Mouse (Mus musculus) hindbrain, embryonic 11.5 days (tissue): Measurements from ENCODE around the gene Ltb4r2. TPM values are rescaled to one million over a fixed set of nuclear protein-coding genes. Genes with fewer than 3 reads are reported as not detected.
A peak's percentile ranks its signal among the peaks of the same experiment; 100 is the strongest.

ENCODE experiments used
- ATAC-seq: fragments of 200-750 bp; cut with Nextera tagmentation; 2 replicates; pipeline ENCODE4 v1.8.0; 2017; ENCODE audit warnings: mild to moderate bottlenecking, moderate TSS enrichment, moderate library complexity; ENCODE audit not compliant: low FRiP score
- DNase-seq: peaks from one replicate; pipeline ENCODE4 v3.0.0-alpha.2; 2015; ENCODE audit warnings: low spot score
- H3K27ac ChIP-seq: fragments of 300-500 bp; sonication (generic); 2 replicates; pipeline ENCODE4 v1.5.1; 2014; ENCODE audit warnings: mild to moderate bottlenecking, low read depth, low read length
- H3K27me3 ChIP-seq: fragments of 300-500 bp; sonication (generic); 2 replicates; pipeline ENCODE4 v1.6.1; 2014; ENCODE audit warnings: mild to moderate bottlenecking, low read length, moderate library complexity, mixed read lengths; ENCODE audit not compliant: control insufficient read depth, insufficient read depth
- H3K36me3 ChIP-seq: fragments of 300-500 bp; sonication (generic); 2 replicates; pipeline ENCODE4 v1.6.1; 2014; ENCODE audit warnings: mild to moderate bottlenecking, low read length, moderate library complexity, mixed read lengths; ENCODE audit not compliant: control insufficient read depth, insufficient read depth
- H3K4me1 ChIP-seq: fragments of 300-500 bp; sonication (generic); replicated peaks from 2 replicates; pipeline ENCODE4 v1.6.1; 2014; ENCODE audit warnings: low read length, mixed read lengths; ENCODE audit not compliant: control insufficient read depth, insufficient read depth
- H3K4me2 ChIP-seq: fragments of 300-500 bp; sonication (generic); replicated peaks from 2 replicates; pipeline ENCODE4 v1.6.1; 2014; ENCODE audit warnings: mild to moderate bottlenecking, low read depth, low read length
- H3K4me3 ChIP-seq: fragments of 300-500 bp; sonication (generic); 2 replicates; pipeline ENCODE4 v1.5.1; 2014; ENCODE audit warnings: low read depth, low read length
- H3K9ac ChIP-seq: fragments of 300-500 bp; sonication (generic); 2 replicates; pipeline ENCODE4 v1.6.1; 2014; ENCODE audit warnings: low read depth, low read length
- H3K9me3 ChIP-seq: fragments of 300-500 bp; sonication (generic); 2 replicates; pipeline ENCODE4 v1.6.1; 2016; ENCODE audit warnings: low read length; ENCODE audit not compliant: control insufficient read depth
- WGBS: fragments of 180-500 bp; shearing (Covaris S2); extraction: QIAGEN DNeasy Blood & Tissue Kit; methylation state at CpG from one replicate; pipeline ENCODE4 v1.1.7; 2014; 5-methylcytosine and 5-hydroxymethylcytosine counted together
- polyA plus RNA-seq: library from polyadenylated mRNA; unstranded; fragments of >200 nt; fragmentation: Nextera tagmentation; extraction: Ambion mirVana; gene quantifications from 2 replicates; pipeline ENCODE4 v1.2.1, GENCODE M21; 2014

Gene Ltb4r2
- polyA plus RNA-seq, 1 experiment from 2014 or later, result 0.62 TPM

DNA sequence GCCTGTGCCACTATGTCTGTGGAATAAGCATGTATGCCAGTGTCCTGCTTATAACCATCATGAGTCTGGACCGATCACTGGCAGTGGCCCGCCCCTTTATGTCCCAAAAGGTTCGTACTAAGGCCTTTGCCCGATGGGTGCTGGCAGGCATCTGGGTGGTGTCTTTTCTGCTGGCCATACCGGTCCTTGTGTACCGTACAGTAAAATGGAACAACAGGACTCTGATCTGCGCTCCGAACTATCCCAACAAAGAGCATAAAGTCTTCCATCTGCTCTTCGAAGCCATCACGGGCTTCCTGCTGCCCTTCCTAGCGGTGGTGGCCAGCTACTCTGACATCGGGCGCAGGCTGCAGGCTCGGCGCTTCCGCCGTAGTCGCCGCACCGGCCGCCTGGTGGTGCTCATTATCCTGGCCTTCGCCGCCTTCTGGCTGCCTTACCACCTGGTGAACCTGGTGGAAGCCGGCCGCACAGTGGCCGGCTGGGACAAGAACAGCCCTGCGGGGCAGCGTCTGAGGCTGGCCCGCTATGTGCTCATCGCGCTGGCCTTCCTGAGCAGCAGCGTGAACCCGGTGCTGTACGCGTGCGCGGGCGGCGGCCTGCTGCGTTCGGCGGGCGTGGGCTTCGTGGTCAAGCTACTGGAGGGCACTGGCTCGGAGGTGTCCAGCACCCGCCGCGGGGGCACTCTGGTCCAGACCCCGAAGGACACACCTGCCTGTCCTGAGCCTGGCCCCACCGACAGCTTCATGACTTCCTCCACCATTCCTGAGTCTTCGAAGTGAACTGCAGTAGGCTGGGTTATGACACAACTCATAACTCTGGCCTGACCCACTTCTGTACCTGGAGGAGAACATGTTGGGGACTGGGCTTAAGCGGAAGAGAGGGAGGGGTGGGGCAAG is 6.5 kb downstream of the Ltb4r2 start:
- WGBS, result 11% methylated on average over 49 of the region's 52 CpGs
- Histone ChIP-seq H3K27me3 (peaks cover 45% of the 10 kb centered on the region), H3K27ac (no peak overlapping the region), H3K9me3 (no peaks in the 10 kb centered on the region), H3K4me1 (0 out of 2 replicates have a peak, but pooled peaks cover 2% of the 10 kb centered on the region), H3K4me3 (peak overlapping the region; percentile 29), H3K9ac (peak overlapping the region; percentile 42; the same call in 1 of the 2 replicates), H3K4me2 (peak overlapping the region; percentile 65), H3K36me3 (no peaks in the 10 kb centered on the region)
- DNase-seq, result peak; percentile 74
- peak; percentile 76 for ATAC-seq

DNA sequence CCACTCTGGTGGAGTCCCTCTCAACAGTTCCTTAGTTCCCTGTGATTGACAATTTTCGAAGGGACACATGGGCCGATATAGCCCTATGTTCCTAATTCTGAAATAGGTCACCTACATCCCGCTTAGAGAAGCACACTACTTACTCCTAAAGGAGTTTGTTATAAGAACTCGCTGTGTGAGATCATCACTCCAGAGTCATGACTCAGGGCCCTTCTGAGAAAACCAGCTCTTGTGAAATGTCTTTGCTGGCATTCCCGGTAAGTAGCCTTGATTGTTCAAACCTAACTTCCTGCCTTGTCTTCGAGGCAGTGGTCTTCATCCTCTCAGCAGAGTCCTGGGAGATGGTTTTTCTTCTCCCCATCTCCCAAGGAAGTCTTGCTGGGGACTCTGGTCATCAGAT is 7.3 kb downstream of the Ltb4r2 start:
- Histone ChIP-seq H3K9me3 (no peaks in the 10 kb centered on the region), H3K27me3 (peaks cover 37% of the 10 kb centered on the region), H3K27ac (no peak overlapping the region), H3K4me2 (no peak overlapping the region), H3K9ac (no peak overlapping the region), H3K4me3 (no peak overlapping the region), H3K36me3 (no peaks in the 10 kb centered on the region), H3K4me1 (0 out of 2 replicates have a peak, but pooled peaks cover 2% of the 10 kb centered on the region)
- ATAC-seq (no peak), DNase-seq (no peak)
- WGBS, result 91% methylated on average over 6 of the region's 6 CpGs

DNA sequence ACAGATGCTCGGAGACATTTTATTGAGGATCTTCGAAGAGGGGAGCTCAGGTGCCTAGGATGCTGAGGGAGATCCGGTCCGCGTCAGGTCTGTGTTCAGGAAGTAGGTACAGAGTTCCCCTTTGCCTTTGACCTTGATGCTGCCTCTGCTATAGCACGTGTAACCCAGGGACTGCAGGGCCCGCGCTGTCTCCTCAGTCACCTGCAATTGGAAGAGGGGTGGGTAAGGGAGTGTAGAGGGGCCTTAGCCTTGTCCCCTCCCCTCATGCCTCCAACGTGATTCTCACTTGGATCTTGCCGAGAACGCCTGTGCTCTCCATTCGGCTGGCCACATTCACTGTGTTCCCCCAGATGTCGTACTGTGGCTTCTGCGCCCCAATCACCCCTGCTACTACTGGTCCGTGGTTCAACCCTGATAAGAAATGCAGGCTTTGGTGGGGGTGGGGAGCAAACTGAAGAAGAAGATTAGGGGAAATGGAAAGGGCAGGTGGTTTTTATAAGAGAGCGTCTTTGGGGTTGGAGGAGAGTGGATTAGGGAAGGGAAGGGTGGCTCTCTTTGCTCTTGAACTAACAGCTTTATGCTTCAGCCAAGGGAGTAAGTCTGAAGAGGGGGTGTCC is 8.0 kb downstream of the Ltb4r2 start:
- 76% methylated on average over 16 of the region's 16 CpGs for WGBS
- Histone ChIP-seq H3K27ac (no peak overlapping the region), H3K4me3 (no peak overlapping the region), H3K27me3 (peaks cover 33% of the 10 kb centered on the region), H3K4me2 (no peak overlapping the region), H3K36me3 (no peaks in the 10 kb centered on the region), H3K4me1 (0 out of 2 replicates have a peak, but pooled peaks cover 2% of the 10 kb centered on the region), H3K9me3 (no peaks in the 10 kb centered on the region), H3K9ac (no peak overlapping the region)
- no peak for ATAC-seq
- DNase-seq, result no peak

DNA sequence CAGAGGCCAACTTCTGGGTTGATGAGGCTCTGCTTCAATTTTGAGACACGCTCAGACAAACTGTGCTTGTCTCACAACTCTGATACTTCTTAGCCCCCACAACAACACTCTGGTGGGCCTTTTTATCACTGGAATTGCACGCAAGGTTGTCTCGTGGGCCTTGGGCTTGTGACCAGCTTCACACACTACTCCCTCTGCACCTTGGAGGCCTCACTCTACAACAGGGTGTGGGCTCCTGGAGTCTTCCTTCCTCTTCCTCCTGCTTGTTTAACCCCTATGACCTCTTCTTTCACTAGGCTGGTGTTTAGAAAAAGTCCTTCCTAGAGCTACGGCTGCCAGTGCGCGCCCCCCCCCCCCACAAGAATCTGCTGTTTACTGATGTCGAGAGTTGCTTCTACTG is 15.5 kb downstream of the Ltb4r2 start:
- DNase-seq (no peak), ATAC-seq (no peak)
- Histone ChIP-seq H3K4me1 (0 out of 2 replicates have a peak, but pooled peaks cover under 1% of the 10 kb centered on the region), H3K36me3 (no peaks in the 10 kb centered on the region), H3K4me2 (no peak overlapping the region), H3K4me3 (no peak overlapping the region), H3K27me3 (peaks cover 4% of the 10 kb centered on the region), H3K9ac (no peak overlapping the region), H3K9me3 (no peaks in the 10 kb centered on the region), H3K27ac (no peak overlapping the region)
- 52% methylated on average over 7 of the region's 7 CpGs for WGBS

DNA sequence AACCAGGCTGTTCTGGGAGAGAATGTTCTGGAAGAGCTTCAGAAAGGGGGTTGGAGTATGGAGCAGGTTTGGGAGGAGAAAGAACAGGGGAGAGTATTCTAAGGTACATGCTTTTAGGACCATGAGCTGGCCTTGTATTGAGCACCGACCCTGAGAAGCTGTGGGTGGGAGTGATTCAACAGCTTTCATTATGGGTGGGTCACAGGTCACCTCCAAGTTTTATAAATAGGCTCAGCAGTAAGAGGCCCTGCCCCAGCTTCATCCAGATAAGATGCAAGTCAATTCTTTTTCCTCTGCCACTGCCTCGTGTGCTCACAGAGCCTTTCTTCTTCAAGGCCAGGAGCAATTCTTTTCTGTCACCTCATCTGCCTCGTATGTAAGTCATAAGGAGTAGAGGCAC is 15.9 kb downstream of the Ltb4r2 start:
- 55% methylated on average over 3 of the region's 3 CpGs for WGBS
- DNase-seq, result no peak

DNA sequence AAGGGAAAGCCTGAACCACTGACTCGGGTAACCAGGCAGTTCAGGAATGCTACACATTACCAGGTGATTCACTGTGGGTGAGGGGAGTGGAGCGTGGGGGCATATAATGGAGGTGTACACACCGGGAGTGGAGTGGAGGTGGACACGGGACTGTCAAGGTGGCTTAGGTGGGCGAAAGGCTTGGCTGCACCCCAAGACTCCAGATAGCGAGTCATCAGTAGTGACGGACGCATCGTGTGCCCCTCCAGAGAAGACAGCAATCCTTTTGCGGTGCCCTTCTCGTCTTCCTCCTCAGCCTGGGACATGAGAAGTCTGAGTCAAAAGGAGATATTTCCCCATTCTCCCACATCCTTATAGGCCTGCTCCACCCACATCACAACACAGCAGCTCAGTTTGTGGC is 16.6 kb downstream of the Ltb4r2 start:
- H3K27me3 ChIP-seq, result peaks cover 13% of the 10 kb centered on the region
- 86% methylated on average over 11 of the region's 11 CpGs for WGBS
- H3K4me2 ChIP-seq, result no peak overlapping the region
- ATAC-seq, result no peak
- no peak overlapping the region for H3K27ac ChIP-seq
- H3K36me3 ChIP-seq, result no peaks in the 10 kb centered on the region
- H3K9me3 ChIP-seq, result no peaks in the 10 kb centered on the region
- 0 out of 2 replicates have a peak, but pooled peaks cover 2% of the 10 kb centered on the region for H3K4me1 ChIP-seq
- no peak overlapping the region for H3K4me3 ChIP-seq
- no peak for DNase-seq
- no peak overlapping the region for H3K9ac ChIP-seq

More for the DNA sequence above, 15.9 kb downstream of the Ltb4r2 start:
- Histone ChIP-seq H3K9me3 (no peaks in the 10 kb centered on the region), H3K4me1 (0 out of 2 replicates have a peak, but pooled peaks cover 2% of the 10 kb centered on the region), H3K4me2 (no peak overlapping the region), H3K27ac (no peak overlapping the region), H3K36me3 (no peaks in the 10 kb centered on the region), H3K4me3 (no peak overlapping the region), H3K9ac (no peak overlapping the region), H3K27me3 (peaks cover 7% of the 10 kb centered on the region)
- no peak for ATAC-seq

DNA sequence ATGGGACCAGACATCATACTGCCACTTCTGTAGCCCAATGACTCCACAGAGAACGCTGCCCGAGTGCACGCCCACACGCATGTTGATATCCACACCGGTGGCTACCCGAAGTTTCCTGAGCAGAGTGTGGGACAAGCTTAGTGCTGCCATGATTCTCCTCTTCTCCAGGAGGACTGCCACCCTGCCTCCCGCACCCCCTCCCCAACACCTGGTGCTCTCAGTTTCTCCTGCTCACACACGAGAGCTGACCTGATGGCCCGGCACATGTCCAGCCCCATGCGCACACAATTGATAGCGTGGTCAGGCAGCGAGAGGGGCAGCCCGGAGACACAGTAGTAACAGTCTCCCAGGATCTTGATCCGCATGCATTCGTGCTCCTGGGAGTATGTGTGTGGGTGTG is 17.5 kb downstream of the Ltb4r2 start:
- ATAC-seq (no peak), DNase-seq (no peak)

DNA sequence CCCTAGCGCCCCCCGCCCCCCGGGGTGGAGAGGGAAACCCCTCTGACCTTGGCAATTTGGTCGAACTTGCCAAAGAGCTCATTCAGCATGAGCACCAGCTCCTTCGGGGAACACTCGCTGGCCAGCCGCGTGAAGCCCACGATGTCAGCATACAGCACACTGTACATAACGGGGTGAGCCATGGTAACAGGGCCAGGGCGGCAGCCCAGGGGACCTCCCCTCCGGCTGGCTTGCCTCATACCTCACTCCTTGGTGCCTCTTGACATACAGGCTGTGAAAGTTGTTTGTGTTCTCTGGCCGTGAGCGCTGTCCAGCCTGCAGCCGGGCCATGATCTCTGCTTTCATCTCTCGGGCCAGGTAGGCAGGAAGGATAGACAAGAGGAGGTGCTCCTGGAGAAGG is 18.4 kb downstream of the Ltb4r2 start:
- no peaks in the 10 kb centered on the region for H3K9me3 ChIP-seq
- ATAC-seq (no peak), DNase-seq (no peak)
- H3K36me3 ChIP-seq, result no peaks in the 10 kb centered on the region
- H3K9ac ChIP-seq, result no peak overlapping the region
- H3K4me3 ChIP-seq, result no peak overlapping the region
- peaks cover 28% of the 10 kb centered on the region for H3K27me3 ChIP-seq
- no peak overlapping the region for H3K27ac ChIP-seq
- H3K4me1 ChIP-seq, result peaks cover 5% of the 10 kb centered on the region; the same call in 1 of the 2 replicates
- H3K4me2 ChIP-seq, result no peak overlapping the region
- WGBS, result 73% methylated on average over 16 of the region's 16 CpGs

More for the DNA sequence above, 17.5 kb downstream of the Ltb4r2 start:
- H3K9me3 ChIP-seq, result no peaks in the 10 kb centered on the region
- 94% methylated on average over 15 of the region's 15 CpGs for WGBS
- H3K36me3 ChIP-seq, result no peaks in the 10 kb centered on the region
- no peak overlapping the region for H3K9ac ChIP-seq
- no peak overlapping the region for H3K4me3 ChIP-seq
- H3K27me3 ChIP-seq, result peaks cover 21% of the 10 kb centered on the region
- peaks cover 5% of the 10 kb centered on the region; the same call in 1 of the 2 replicates for H3K4me1 ChIP-seq
- H3K4me2 ChIP-seq, result no peak overlapping the region
- H3K27ac ChIP-seq, result no peak overlapping the region
